Mouse (Mus musculus) midbrain, embryonic 14.5 days (tissue): ENCODE results near the gene Gm765. TPM values are rescaled to one million over a fixed set of nuclear protein-coding genes. Genes with fewer than 3 reads are reported as not detected.

Source experiments
- ATAC-seq: fragments of 200-750 bp; cut with Nextera tagmentation; 2 replicates; pipeline ENCODE4 v1.8.0; 2017; ENCODE audit warnings: moderate number of reproducible peaks, moderate library complexity; ENCODE audit not compliant: low FRiP score, low TSS enrichment
- DNase-seq: peaks from one replicate; pipeline ENCODE4 v3.0.0-alpha.2; 2015
- H3K27ac ChIP-seq: fragments of 300-500 bp; sonication (generic); replicated peaks from 2 replicates; pipeline ENCODE4 v1.5.1; 2014; ENCODE audit warnings: mild to moderate bottlenecking, low read depth, low read length, moderate library complexity
- H3K27me3 ChIP-seq: fragments of 300-500 bp; sonication (generic); 2 replicates; pipeline ENCODE4 v1.6.1; 2014; ENCODE audit warnings: low read length, control low read depth, mixed read lengths; ENCODE audit not compliant: control insufficient read depth, insufficient read depth
- H3K36me3 ChIP-seq: fragments of 300-500 bp; sonication (generic); 2 replicates; pipeline ENCODE4 v1.6.1; 2014; ENCODE audit warnings: low read length, control low read depth; ENCODE audit not compliant: control insufficient read depth, insufficient read depth
- H3K4me1 ChIP-seq: fragments of 300-500 bp; sonication (generic); 2 replicates; pipeline ENCODE4 v1.6.1; 2014; ENCODE audit warnings: mild to moderate bottlenecking, antibody characterized with exemption, low read length, control low read depth; ENCODE audit not compliant: control insufficient read depth, insufficient read depth
- H3K4me2 ChIP-seq: fragments of 300-500 bp; sonication (generic); 2 replicates; pipeline ENCODE4 v1.6.1; 2014; ENCODE audit warnings: mild to moderate bottlenecking, low read length, moderate library complexity
- H3K4me3 ChIP-seq: fragments of 300-500 bp; sonication (generic); replicated peaks from 2 replicates; pipeline ENCODE4 v1.5.1; 2014; ENCODE audit warnings: low read depth, low read length
- H3K9ac ChIP-seq: fragments of 300-500 bp; sonication (generic); replicated peaks from 2 replicates; pipeline ENCODE4 v1.6.1; 2014; ENCODE audit warnings: mild to moderate bottlenecking, low read length, moderate library complexity
- H3K9me3 ChIP-seq: fragments of 300-500 bp; sonication (generic); 2 replicates; pipeline ENCODE4 v1.6.1; 2016; ENCODE audit warnings: low read length, control low read depth, mixed read lengths; ENCODE audit not compliant: control insufficient read depth
- WGBS: fragments of 180-500 bp; shearing (Covaris S2); extraction: QIAGEN DNeasy Blood & Tissue Kit; methylation state at CpG from one replicate; pipeline ENCODE4 v1.1.7; 2014; 5-methylcytosine and 5-hydroxymethylcytosine counted together
- polyA plus RNA-seq: library from polyadenylated mRNA; unstranded; fragments of >200 nt; fragmentation: Nextera tagmentation; extraction: Ambion mirVana; gene quantifications from 2 replicates; pipeline ENCODE4 v1.2.1, GENCODE M21; 2014

Gene Gm765
- polyA plus RNA-seq, 1 experiment from 2014 or later = not detected

GRCm38 (mm10) chr6:98208051-98208450, 134.5 kb downstream of the Gm765 start:
- WGBS = 96% methylated on average over 8 of the region's 8 CpGs
- H3K4me2 ChIP-seq = no peak overlapping the region
- H3K27ac ChIP-seq = no peak overlapping the region
- H3K9ac ChIP-seq = no peak overlapping the region
- H3K36me3 ChIP-seq = no peaks in the 10 kb centered on the region
- no peaks in the 10 kb centered on the region for H3K27me3 ChIP-seq
- H3K4me1 ChIP-seq = no peaks in the 10 kb centered on the region
- no peak overlapping the region for H3K4me3 ChIP-seq
- ATAC-seq (no peak), DNase-seq (no peak)
- no peaks in the 10 kb centered on the region for H3K9me3 ChIP-seq

- no peak overlapping the region for H3K27ac ChIP-seq
- no peak overlapping the region for H3K4me2 ChIP-seq
- no peaks in the 10 kb centered on the region for H3K4me1 ChIP-seq
- H3K27me3 ChIP-seq = no peaks in the 10 kb centered on the region
- DNase-seq = no peak
- WGBS = 94% methylated on average over 2 of the region's 2 CpGs
- no peak overlapping the region for H3K4me3 ChIP-seq
- no peaks in the 10 kb centered on the region for H3K36me3 ChIP-seq
- no peaks in the 10 kb centered on the region; the same call in 1 of the 2 replicates for H3K9me3 ChIP-seq
- no peak for ATAC-seq
- no peak overlapping the region for H3K9ac ChIP-seq
These were observed 143.8 kb downstream of the Gm765 start for GRCm38 (mm10) chr6:98198706-98199105.

GRCm38 (mm10) chr6:98190745-98191442, 151.7 kb downstream of the Gm765 start:
- WGBS = 84% methylated on average over 8 of the region's 8 CpGs
- H3K4me3 ChIP-seq = no peak overlapping the region

More at GRCm38 (mm10) chr6:98190745-98191442, 151.7 kb downstream of the Gm765 start:
- Histone ChIP-seq H3K4me1 (no peaks in the 10 kb centered on the region), H3K36me3 (no peaks in the 10 kb centered on the region), H3K27ac (no peak overlapping the region), H3K9me3 (no peaks in the 10 kb centered on the region), H3K27me3 (no peaks in the 10 kb centered on the region), H3K9ac (no peak overlapping the region), H3K4me2 (no peak overlapping the region)
- DNase-seq (no peak), ATAC-seq (no peak)
